Mouse (Mus musculus) embryonic fibroblast, embryonic 13.5 days (primary cell): ENCODE measurements around the gene Zmym6.

Source experiments
- CTCF ChIP-seq: IDR thresholded peaks from 2 replicates; pipeline ENCODE4 v1.5.1; 2011; ENCODE audit warnings: mild to moderate bottlenecking, control low read depth, low read length, moderate library complexity, borderline replicate concordance; ENCODE audit not compliant: insufficient read depth
- POLR2A ChIP-seq: IDR thresholded peaks from 2 replicates; pipeline ENCODE4 v1.6.1; 2011; ENCODE audit warnings: low read depth, mild to moderate bottlenecking, control low read depth, low read length, moderate library complexity

DNA sequence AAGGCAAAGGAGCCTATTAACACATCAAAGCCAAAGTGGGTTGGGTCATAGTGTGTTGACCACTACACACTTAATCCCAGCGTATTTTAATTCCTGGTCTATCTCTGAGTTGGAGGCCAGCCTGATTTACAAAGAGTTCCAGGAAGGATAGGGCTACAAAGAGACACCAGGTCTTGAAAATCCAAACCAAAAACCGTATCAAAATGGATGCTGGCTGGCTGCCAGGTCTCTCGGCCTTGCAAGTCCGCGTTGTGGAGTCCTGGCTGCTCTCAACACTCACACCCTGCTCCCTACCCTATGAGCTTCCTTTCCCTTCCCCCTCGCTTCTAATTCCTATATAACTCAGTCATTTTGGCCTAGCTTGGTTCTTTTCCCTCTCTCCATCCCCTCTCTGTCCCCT is 61.3 kb downstream of the Zmym6 start:
- TF ChIP-seq CTCF (no peak), POLR2A (no peak)
